Comparison of ENCODE assay signal across 9 mouse cellular contexts in the genomic region with DNA sequence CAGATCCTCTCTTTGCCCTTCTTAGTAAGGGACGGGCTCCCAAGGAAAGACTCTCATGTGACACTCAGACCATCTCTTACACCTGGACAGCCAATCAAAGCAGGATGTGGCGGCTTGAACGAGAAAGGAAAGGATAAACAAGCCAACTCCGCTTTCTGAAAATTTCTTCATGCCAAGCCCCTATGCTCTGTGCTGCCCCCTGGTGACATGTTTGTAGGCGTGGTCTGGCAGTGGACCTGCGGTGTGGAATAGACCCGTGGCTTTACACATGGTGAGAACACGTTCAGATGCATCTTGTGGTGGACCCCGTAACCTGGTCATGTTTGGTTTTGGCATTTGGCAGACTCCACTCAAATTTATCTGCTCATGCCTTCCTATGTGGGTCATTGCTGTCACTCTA. TPM values are rescaled to one million over a fixed set of nuclear protein-coding genes. Genes with fewer than 3 reads are reported as not detected.
DNase-seq lines count a peak whose midpoint lies in the region; ATAC-seq lines count a peak whose summit lies in the region.
"Had no signal": no experiment of that assay in that cellular context is flagged by ENCODE, and none has a peak within 500 bp of the region (broad histone marks: within the 10 kb centered on the region; RNA-seq: fewer than 3 reads in every experiment).

No protein-coding gene starts in this region.

- no peak overlapping the region for H3K9ac ChIP-seq in kidney, embryonic 15.5 days
- H3K9ac ChIP-seq in neural tube, embryonic 11.5 days (ENCODE audit: low read length), result no peak overlapping the region
- H3K9ac ChIP-seq: embryonic facial prominence, embryonic 13.5 days had no signal

- peak; percentile 18 for DNase-seq in kidney, adult 11 months
- peak; percentile 69 for DNase-seq in ES-CJ7 (ENCODE audit: low read depth, low spot score)
- DNase-seq in c-Kit-positive CD71-positive TER-119-positive erythroid progenitor cells, embryonic 14.5 days (ENCODE audit: low spot score), result peak; percentile 11
- DNase-seq in gastrocnemius, postnatal 14 days, result peak; percentile 69
- DNase-seq in left cerebral cortex, postnatal 36 days (ENCODE audit: low spot score in 2 of 2), result peak; percentile 25 to 26
- peak; percentile 44 for DNase-seq in neural tube, embryonic 11.5 days (ENCODE audit: low spot score)
- peak; percentile 28 for DNase-seq in yolk sac, embryonic 10.5 days (ENCODE audit: low spot score)

- intact Hi-C loops in gastrocnemius, postnatal 14 days (cut with DNase I; ENCODE audit: low total_unique reads), result no loop called here
- intact Hi-C loops in left cerebral cortex, postnatal 36 days (cut with DNase I), result no loop called here

- H3K4me1 ChIP-seq in kidney, embryonic 15.5 days, result peaks cover 8% of the 10 kb centered on the region
- no peaks in the 10 kb centered on the region for H3K4me1 ChIP-seq in neural tube, embryonic 11.5 days (ENCODE audit: control insufficient read depth, insufficient read depth, low read length)
- H3K4me1 ChIP-seq: embryonic facial prominence, embryonic 13.5 days had no signal

- H3K27ac ChIP-seq in kidney, embryonic 15.5 days, result no peak overlapping the region
- no peak overlapping the region for H3K27ac ChIP-seq in neural tube, embryonic 11.5 days (ENCODE audit: low read depth, low read length)
- H3K27ac ChIP-seq: embryonic facial prominence, embryonic 13.5 days had no signal

- no peak overlapping the region for H3K4me2 ChIP-seq in kidney, embryonic 15.5 days
- no peak overlapping the region for H3K4me2 ChIP-seq in neural tube, embryonic 11.5 days (ENCODE audit: low read depth)
- H3K4me2 ChIP-seq: embryonic facial prominence, embryonic 13.5 days had no signal

- H3K27me3 ChIP-seq in kidney, embryonic 15.5 days, result no peaks in the 10 kb centered on the region
- no peaks in the 10 kb centered on the region for H3K27me3 ChIP-seq in neural tube, embryonic 11.5 days (ENCODE audit: control insufficient read depth, insufficient read depth, low read length)
- H3K27me3 ChIP-seq: embryonic facial prominence, embryonic 13.5 days had no signal

- ATAC-seq in kidney, embryonic 15.5 days (replicated peaks; ENCODE audit: low FRiP score), result no peak
- ATAC-seq in neural tube, embryonic 11.5 days (ENCODE audit: insufficient read depth, low FRiP score, low TSS enrichment), result no peak

- H3K4me3 ChIP-seq in kidney, embryonic 15.5 days (replicated peaks), result no peak overlapping the region
- H3K4me3 ChIP-seq in neural tube, embryonic 11.5 days (ENCODE audit: low read depth, low read length), result no peak overlapping the region
- H3K4me3 ChIP-seq: embryonic facial prominence, embryonic 13.5 days had no signal

- 69% methylated on average over 9 of the region's 9 CpGs for WGBS in kidney, embryonic 15.5 days
- 78% methylated on average over 9 of the region's 9 CpGs for WGBS in neural tube, embryonic 11.5 days

- H3K36me3 ChIP-seq in kidney, embryonic 15.5 days, result no peaks in the 10 kb centered on the region; the same call in 1 of the 2 replicates
- H3K36me3 ChIP-seq in neural tube, embryonic 11.5 days (ENCODE audit: control insufficient read depth, insufficient read depth, low read length), result no peaks in the 10 kb centered on the region
- H3K36me3 ChIP-seq: embryonic facial prominence, embryonic 13.5 days had no signal

- H3K9me3 ChIP-seq in kidney, embryonic 15.5 days (replicated peaks), result no peaks in the 10 kb centered on the region
- no peaks in the 10 kb centered on the region for H3K9me3 ChIP-seq in neural tube, embryonic 11.5 days (ENCODE audit: control insufficient read depth, low read length)
- H3K9me3 ChIP-seq: embryonic facial prominence, embryonic 13.5 days had no signal

RNA-seq across cellular contexts. Expression of gene Tlr5, which starts 58.9 kb away (rescaled TPM):
- polyA plus RNA-seq in kidney, embryonic 15.5 days (2015; fragmentation: Nextera tagmentation; extraction: Ambion mirVana), result 1.2 and 1.3 TPM in 2 replicates
- 1 to 10 TPM; 2.0 to 2.1 TPM for total RNA-seq in gastrocnemius, postnatal 14 days (2021)
- under 1 TPM; 0.20 to 0.27 TPM for total RNA-seq in left cerebral cortex, postnatal 36 days (2021)
- 0.29 and 0.55 TPM in 2 replicates for polyA plus RNA-seq in neural tube, embryonic 11.5 days (2014; fragmentation: Nextera tagmentation; extraction: Ambion mirVana)

Comparison
In these comparisons a context has a peak if more than half of its experiments do, and no peak if none do; other contexts are left out.
1. DNase-seq: peak in every context shown above with its lines; median percentile 69 in ES-CJ7; 69 in gastrocnemius, postnatal 14 days; 44 in neural tube, embryonic 11.5 days; 28 in yolk sac, embryonic 10.5 days; 26 in left cerebral cortex, postnatal 36 days; 18 in kidney, adult 11 months; 11 in c-Kit-positive CD71-positive TER-119-positive erythroid progenitor cells, embryonic 14.5 days.